Mouse (Mus musculus): ENCODE measurements at regions not wholly inside any gene's neighbourhood (a gene's known extent, or its start where the extent isn't known, plus 50 kb on each side); places are given as distances from the start of the nearest gene placed in this dataset.

DNA sequence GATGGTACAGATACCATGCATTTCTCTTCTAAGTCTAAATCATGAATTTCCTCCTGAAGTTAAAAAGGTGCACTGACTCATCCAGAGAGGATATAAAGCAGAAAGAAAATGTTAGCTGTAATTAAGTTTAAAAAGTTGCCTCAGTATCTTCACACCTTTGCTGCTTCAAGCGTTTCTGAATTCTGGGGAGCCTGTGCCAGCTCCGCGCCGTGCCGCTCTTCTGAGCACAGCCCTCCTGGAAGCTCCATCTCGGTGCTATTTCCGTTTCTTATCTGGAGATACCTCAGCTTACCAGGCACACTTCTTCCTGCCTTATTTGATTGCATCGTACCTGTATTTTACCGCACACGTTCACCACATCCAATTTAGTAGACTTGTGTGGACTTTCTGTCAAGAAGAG is 203.4 kb upstream of the Cnr1 start:
- TF ChIP-seq POLR2A (IDR thresholded peaks at IDR 0.05; ENCODE audit: low read depth, low read length) (no peak), CTCF (IDR thresholded peaks at IDR 0.05; ENCODE audit: extremely low read depth, insufficient read length, insufficient replicate concordance, low read depth, low read length) (no peak)
- Histone ChIP-seq H3K4me3 (ENCODE audit: low read depth, low read length) (no peak overlapping the region), H3K27me3 (ENCODE audit: control insufficient read depth, insufficient read depth, low read length) (no peaks in the 10 kb centered on the region), H3K36me3 (ENCODE audit: control insufficient read depth, insufficient read depth, low read length) (no peaks in the 10 kb centered on the region), H3K27ac (ENCODE audit: insufficient read depth, low read depth, low read length) (no peak overlapping the region), H3K4me1 (ENCODE audit: control insufficient read depth, insufficient read depth, insufficient read length, low read length) (no peaks in the 10 kb centered on the region)
- WGBS: 88% methylated on average over 10 of the region's 10 CpGs

GRCm38 (mm10) chr4:33721971-33722370 is 202.4 kb upstream of the Cnr1 start:
- Histone ChIP-seq H3K27me3 (ENCODE audit: control insufficient read depth, insufficient read depth, low read length) (no peaks in the 10 kb centered on the region), H3K27ac (ENCODE audit: insufficient read depth, low read depth, low read length) (no peak overlapping the region), H3K36me3 (ENCODE audit: control insufficient read depth, insufficient read depth, low read length) (no peaks in the 10 kb centered on the region), H3K4me1 (ENCODE audit: control insufficient read depth, insufficient read depth, insufficient read length, low read length) (no peaks in the 10 kb centered on the region), H3K4me3 (ENCODE audit: low read depth, low read length) (no peak overlapping the region)
- 83% methylated on average over 4 of the region's 4 CpGs for WGBS
- no peak for TF ChIP-seq POLR2A (IDR thresholded peaks at IDR 0.05; ENCODE audit: low read depth, low read length)
- no peak for TF ChIP-seq CTCF (IDR thresholded peaks at IDR 0.05; ENCODE audit: extremely low read depth, insufficient read length, insufficient replicate concordance, low read depth, low read length)

- no peak for TF ChIP-seq POLR2A (IDR thresholded peaks at IDR 0.05; ENCODE audit: low read depth, low read length)
- TF ChIP-seq CTCF (IDR thresholded peaks at IDR 0.05; ENCODE audit: extremely low read depth, insufficient read length, insufficient replicate concordance, low read depth, low read length): no peak
- H3K27me3 ChIP-seq (ENCODE audit: control insufficient read depth, insufficient read depth, low read length): no peaks in the 10 kb centered on the region
- no peak overlapping the region for H3K4me3 ChIP-seq (ENCODE audit: low read depth, low read length)
- 82% methylated on average over 4 of the region's 4 CpGs for WGBS
- no peaks in the 10 kb centered on the region for H3K36me3 ChIP-seq (ENCODE audit: control insufficient read depth, insufficient read depth, low read length)
- H3K27ac ChIP-seq (ENCODE audit: insufficient read depth, low read depth, low read length): no peak overlapping the region
- H3K4me1 ChIP-seq (ENCODE audit: control insufficient read depth, insufficient read depth, insufficient read length, low read length): no peaks in the 10 kb centered on the region
Observed at GRCm38 (mm10) chr4:33731837-33732236, 192.6 kb upstream of the Cnr1 start.

GRCm38 (mm10) chr4:33734923-33735322 is 189.5 kb upstream of the Cnr1 start:
- Histone ChIP-seq H3K4me3 (ENCODE audit: low read depth, low read length) (no peak overlapping the region), H3K36me3 (ENCODE audit: control insufficient read depth, insufficient read depth, low read length) (no peaks in the 10 kb centered on the region), H3K27ac (ENCODE audit: insufficient read depth, low read depth, low read length) (no peak overlapping the region), H3K27me3 (ENCODE audit: control insufficient read depth, insufficient read depth, low read length) (no peaks in the 10 kb centered on the region), H3K4me1 (ENCODE audit: control insufficient read depth, insufficient read depth, insufficient read length, low read length) (0 out of 2 replicates have a peak, but pooled peaks cover 2% of the 10 kb centered on the region)
- no peak for TF ChIP-seq POLR2A (IDR thresholded peaks at IDR 0.05; ENCODE audit: low read depth, low read length)
- no peak for TF ChIP-seq CTCF (IDR thresholded peaks at IDR 0.05; ENCODE audit: extremely low read depth, insufficient read length, insufficient replicate concordance, low read depth, low read length)
- WGBS: 65% methylated on average over 8 of the region's 8 CpGs

DNA sequence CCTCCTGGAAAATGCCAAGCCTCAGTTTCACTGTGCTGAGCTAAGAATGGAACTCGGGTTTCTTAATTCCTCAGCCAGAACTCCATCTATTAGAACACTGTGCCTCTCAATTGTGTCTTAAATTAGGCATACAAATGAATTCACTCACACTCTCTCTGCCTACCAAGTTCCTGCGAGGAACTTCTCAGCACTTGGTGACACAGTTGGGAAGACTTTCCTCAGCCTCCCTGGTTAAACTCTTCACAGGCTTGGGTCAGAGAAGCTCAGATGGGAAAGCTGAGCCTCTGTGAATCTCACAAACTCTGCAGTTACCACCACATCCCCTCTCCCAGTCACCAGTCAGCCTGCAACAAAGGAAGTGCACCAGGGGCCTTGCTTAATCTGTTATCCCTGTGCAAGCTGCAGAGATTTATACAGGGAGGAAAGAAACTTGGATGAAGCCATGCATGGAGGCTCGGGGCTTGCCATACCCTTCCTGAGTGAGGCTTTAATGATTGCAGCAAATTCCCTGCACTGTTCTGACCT is 188.9 kb upstream of the Cnr1 start:
- 68% methylated on average over 3 of the region's 3 CpGs for WGBS
- no peak for TF ChIP-seq POLR2A (IDR thresholded peaks at IDR 0.05; ENCODE audit: low read depth, low read length)
- no peak for TF ChIP-seq CTCF (IDR thresholded peaks at IDR 0.05; ENCODE audit: extremely low read depth, insufficient read length, insufficient replicate concordance, low read depth, low read length)

GRCm38 (mm10) chr4:33736061-33736701 is 188.2 kb upstream of the Cnr1 start:
- no peak for TF ChIP-seq CTCF (IDR thresholded peaks at IDR 0.05; ENCODE audit: extremely low read depth, insufficient read length, insufficient replicate concordance, low read depth, low read length)
- no peak for TF ChIP-seq POLR2A (IDR thresholded peaks at IDR 0.05; ENCODE audit: low read depth, low read length)
- Histone ChIP-seq H3K27ac (ENCODE audit: insufficient read depth, low read depth, low read length) (no peak overlapping the region), H3K36me3 (ENCODE audit: control insufficient read depth, insufficient read depth, low read length) (no peaks in the 10 kb centered on the region), H3K27me3 (ENCODE audit: control insufficient read depth, insufficient read depth, low read length) (no peaks in the 10 kb centered on the region), H3K4me1 (ENCODE audit: control insufficient read depth, insufficient read depth, insufficient read length, low read length) (0 out of 2 replicates have a peak, but pooled peaks cover 2% of the 10 kb centered on the region), H3K4me3 (ENCODE audit: low read depth, low read length) (no peak overlapping the region)
- 83% methylated on average over 9 of the region's 9 CpGs for WGBS

More for the DNA sequence above, 188.9 kb upstream of the Cnr1 start:
- Histone ChIP-seq H3K4me1 (ENCODE audit: control insufficient read depth, insufficient read depth, insufficient read length, low read length) (0 out of 2 replicates have a peak, but pooled peaks cover 2% of the 10 kb centered on the region), H3K36me3 (ENCODE audit: control insufficient read depth, insufficient read depth, low read length) (no peaks in the 10 kb centered on the region), H3K4me3 (ENCODE audit: low read depth, low read length) (no peak overlapping the region), H3K27me3 (ENCODE audit: control insufficient read depth, insufficient read depth, low read length) (no peaks in the 10 kb centered on the region), H3K27ac (ENCODE audit: insufficient read depth, low read depth, low read length) (no peak overlapping the region)

GRCm38 (mm10) chr4:33737337-33737736 is 187.1 kb upstream of the Cnr1 start:
- no peak overlapping the region for H3K4me3 ChIP-seq (ENCODE audit: low read depth, low read length)
- TF ChIP-seq POLR2A (IDR thresholded peaks at IDR 0.05; ENCODE audit: low read depth, low read length): no peak
- no peak for TF ChIP-seq CTCF (IDR thresholded peaks at IDR 0.05; ENCODE audit: extremely low read depth, insufficient read length, insufficient replicate concordance, low read depth, low read length)
- 60% methylated on average over 1 of the region's 1 CpGs for WGBS

More at GRCm38 (mm10) chr4:33737337-33737736, 187.1 kb upstream of the Cnr1 start:
- Histone ChIP-seq H3K36me3 (ENCODE audit: control insufficient read depth, insufficient read depth, low read length) (no peaks in the 10 kb centered on the region), H3K27me3 (ENCODE audit: control insufficient read depth, insufficient read depth, low read length) (no peaks in the 10 kb centered on the region), H3K27ac (ENCODE audit: insufficient read depth, low read depth, low read length) (no peak overlapping the region), H3K4me1 (ENCODE audit: control insufficient read depth, insufficient read depth, insufficient read length, low read length) (0 out of 2 replicates have a peak, but pooled peaks cover 2% of the 10 kb centered on the region)

All from small intestine, adult 2 months (tissue).